Mouse (Mus musculus) 416B (cell line): ENCODE data around the gene Grin2a.
A peak's percentile ranks its signal among the peaks of the same experiment; 100 is the strongest.

Source experiments
- DNase-seq: peaks from one replicate; pipeline ENCODE4 v3.0.0; 2011; ENCODE audit warnings: low read depth

Gene Grin2a

GRCm38 (mm10) chr16:9964469-9964868 lies 30.9 kb downstream of the Grin2a start:
- peak; percentile 76 for DNase-seq

GRCm38 (mm10) chr16:9962482-9962881 lies 32.9 kb downstream of the Grin2a start:
- DNase-seq: no peak

GRCm38 (mm10) chr16:9959340-9959739 lies 36.0 kb downstream of the Grin2a start:
- no peak for DNase-seq

- DNase-seq: no peak
These were observed 41.1 kb downstream of the Grin2a start for GRCm38 (mm10) chr16:9954266-9954665.

- no peak for DNase-seq
These were observed 41.9 kb downstream of the Grin2a start for GRCm38 (mm10) chr16:9953396-9953831.

DNA sequence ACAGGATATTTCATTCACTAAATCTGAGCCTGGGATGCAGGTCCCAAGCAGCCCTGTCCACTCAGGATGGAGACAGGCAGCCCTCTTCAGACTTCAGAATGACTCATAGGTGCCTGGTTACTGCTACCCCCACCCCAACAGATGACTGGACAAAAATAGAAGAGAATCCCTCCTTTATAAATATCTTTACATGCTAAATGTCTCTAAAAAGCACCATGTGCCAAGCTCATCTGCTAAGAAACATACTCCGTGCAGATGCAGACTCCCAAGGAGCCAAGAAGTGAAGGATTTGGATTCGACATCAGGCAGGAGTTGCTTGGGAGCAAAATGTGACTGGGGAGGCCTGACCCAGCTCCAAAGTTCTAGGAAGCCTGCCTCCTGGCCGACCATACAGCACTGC lies 46.1 kb downstream of the Grin2a start:
- no peak for DNase-seq

GRCm38 (mm10) chr16:9947430-9947829 lies 47.9 kb downstream of the Grin2a start:
- no peak for DNase-seq

DNA sequence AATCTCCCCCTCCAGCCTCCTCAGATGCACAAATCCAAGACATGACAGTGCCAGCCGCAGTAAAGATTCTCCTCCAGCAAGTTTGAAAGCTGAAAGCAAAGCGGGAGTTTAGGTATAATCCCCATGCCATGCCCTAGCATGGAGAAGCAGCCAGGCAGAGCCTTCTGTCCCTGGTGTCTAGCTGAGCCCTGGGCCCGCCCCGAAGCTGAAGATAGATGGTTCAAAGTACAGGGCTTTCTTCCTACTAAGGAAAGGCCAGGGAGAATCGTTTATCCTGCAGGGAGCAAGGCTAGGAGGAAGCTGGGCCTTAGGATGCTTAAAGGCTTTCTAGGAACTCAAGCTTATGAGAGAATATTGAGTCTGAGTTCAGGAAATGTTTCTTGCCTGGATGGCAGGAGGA lies 50.5 kb downstream of the Grin2a start:
- no peak for DNase-seq

DNA sequence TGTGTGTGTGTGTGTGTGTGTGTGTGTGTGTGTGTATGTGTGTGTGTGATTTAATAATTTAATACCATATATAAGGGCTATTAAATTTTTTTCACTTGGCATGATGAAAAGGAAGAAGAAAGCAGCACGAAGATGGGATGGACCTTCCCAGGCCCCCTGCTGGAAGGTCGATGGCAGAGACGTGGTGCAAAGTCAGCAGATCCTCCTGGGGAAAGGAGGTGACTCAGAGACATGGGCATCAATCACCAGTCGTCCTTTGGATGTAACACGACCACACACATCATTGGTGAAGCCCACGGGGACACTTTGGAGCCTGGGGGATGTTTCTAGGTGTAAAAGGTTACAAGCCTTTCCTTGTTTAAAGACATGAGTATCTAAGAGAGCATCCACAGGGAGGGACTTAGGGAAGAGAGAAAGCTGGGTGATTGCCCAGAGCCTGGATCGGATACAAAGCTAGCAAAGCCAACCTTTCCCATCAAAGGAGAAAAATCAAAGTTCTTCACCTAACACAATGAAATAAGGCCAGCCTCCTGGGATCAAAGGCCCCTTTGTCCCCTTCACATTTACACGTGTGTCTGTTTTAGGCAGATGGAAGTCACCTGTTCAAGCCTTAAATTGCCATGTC lies 53.9 kb downstream of the Grin2a start:
- DNase-seq: peak; percentile 3

DNA sequence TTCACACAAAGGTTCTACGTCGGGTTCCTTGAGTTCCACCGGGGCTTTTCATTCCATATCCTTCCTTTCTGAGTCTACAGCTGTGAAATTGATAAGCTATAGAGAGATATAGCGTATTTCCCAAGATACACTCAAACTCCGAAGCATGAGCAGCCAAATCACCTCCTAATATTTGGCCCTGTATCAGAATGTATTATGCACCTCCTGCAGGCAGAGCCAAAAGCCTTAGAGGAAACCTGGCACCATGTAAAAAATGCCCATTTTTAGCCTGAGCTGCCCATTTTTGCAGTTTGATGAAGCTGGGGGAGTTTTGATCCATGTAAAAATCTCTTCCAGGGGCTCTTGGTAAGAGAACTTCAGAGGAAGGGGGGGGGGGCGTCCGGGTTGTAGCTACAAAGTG lies 54.6 kb downstream of the Grin2a start:
- DNase-seq: no peak

DNA sequence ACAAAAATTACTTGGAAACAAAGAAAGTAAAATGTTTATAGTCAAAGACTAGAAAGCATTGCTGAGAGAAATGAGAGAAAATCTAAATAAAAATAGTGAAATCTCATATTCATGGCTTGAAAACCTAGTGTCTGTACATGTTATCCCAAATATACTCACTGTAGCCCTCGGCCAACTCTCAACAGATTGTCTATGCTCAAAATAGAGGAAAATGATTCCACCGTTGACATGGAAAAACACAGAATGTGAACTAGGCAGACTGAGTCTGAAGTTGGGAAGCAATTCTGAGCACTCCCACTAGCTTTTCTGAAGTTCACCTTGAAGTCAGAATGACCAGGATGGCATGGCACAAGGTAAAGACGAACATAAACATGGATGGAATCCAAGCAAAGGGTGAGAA lies 84.7 kb downstream of the Grin2a start:
- DNase-seq: no peak

DNA sequence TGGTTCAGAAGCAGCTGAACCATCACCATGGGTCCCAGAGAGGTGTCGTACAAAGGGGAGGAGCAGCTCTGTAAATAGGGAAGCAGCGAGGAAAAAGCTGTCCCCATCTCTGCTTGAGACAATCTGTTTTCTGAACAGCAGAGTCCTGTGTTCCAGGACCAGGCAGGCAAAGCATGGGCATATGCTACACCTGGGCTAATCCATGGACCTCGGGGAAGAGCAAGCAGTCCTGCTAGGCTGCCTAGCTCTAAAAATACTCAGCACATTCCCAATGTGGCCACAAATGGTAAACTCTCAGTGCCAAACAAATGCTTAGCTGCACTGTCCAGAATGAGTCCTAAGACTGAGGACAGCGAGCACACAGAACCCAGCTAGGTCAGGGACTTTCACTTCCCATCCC lies 86.1 kb downstream of the Grin2a start:
- DNase-seq: no peak

GRCm38 (mm10) chr16:9904443-9904842 lies 90.9 kb downstream of the Grin2a start:
- no peak for DNase-seq

GRCm38 (mm10) chr16:9902680-9903463 lies 92.5 kb downstream of the Grin2a start:
- DNase-seq: no peak

DNA sequence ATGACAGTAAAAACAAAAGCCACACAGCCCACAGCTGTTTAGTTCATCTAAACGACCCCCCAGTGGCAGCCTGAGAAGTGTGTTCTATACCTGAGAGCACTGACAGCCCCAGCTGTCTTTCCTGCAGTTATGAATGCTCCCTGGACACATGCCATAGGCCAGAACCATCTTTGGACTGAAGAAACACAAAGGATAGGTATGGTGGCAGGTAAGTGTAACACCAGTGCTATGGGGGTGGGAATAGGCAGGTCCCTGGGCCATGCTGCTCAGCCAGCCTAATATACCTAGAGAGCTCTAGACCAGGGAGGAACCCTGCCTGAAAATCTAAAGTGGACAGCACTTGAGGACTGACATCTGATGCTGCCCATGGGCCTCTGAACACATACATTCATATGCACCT lies 93.9 kb downstream of the Grin2a start:
- no peak for DNase-seq

DNA sequence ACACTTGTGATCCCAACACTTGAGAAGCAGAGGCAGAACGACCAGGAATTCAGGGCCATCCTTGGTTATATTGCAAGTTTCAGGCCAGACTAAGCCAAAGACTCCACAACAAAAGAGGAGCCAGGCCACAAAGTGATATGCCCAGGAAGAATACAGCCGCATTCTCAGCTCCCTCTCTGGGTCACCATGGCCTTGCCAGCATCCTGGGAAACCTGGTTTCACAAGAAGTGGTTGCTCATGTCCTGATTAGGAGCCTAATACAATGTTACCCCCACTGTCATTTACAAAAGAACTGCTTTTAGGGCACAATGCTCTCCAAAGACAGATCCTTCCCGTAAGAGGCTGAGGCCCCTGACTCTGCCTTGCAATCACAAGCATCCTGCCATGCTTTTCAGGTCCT lies 94.4 kb downstream of the Grin2a start:
- no peak for DNase-seq

- DNase-seq: no peak
These were observed 95.2 kb downstream of the Grin2a start for GRCm38 (mm10) chr16:9900196-9900595.

- DNase-seq: no peak
These were observed 96.2 kb downstream of the Grin2a start for GRCm38 (mm10) chr16:9899176-9899575.

GRCm38 (mm10) chr16:9895581-9895980 lies 99.8 kb downstream of the Grin2a start:
- no peak for DNase-seq

DNA sequence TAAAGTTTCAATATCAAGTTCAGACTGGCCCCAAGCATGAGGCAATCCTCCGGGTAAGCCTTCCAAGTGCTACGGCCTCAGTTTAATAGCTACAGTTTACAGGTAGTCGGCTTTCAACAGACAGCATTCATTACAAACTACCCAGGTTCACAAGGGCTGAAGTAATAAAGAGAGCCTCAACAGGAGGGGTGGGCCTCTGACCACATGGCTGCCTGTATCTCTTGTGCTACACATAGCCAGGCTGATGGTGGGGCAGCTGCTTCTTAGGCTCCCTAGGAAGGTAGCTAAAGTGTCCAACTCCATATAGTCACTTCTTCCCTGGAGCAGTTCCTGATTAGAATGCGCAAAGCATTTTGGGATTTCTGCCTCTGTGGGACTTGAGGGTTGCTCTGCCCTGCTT lies 109.2 kb downstream of the Grin2a start:
- no peak for DNase-seq

- no peak for DNase-seq
These were observed 111.2 kb downstream of the Grin2a start for GRCm38 (mm10) chr16:9884141-9884540.

DNA sequence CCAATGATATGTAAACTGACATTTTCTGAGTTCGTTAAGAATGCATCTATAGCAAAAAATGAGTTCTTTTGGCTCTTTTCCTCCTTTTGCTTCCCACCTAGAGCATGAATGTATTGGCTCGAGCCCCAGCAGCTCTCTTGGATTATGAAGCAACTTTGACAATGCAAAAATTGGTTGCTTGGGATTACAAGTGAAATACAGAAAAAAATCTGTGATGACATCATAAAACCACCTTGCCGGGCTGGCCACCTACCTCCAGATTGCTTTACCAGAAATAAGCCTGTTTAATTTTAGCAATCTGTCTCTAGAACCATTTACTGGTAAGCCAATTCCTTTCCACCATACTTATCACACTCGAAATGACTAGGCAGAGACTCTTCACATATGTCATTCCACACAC lies 112.9 kb downstream of the Grin2a start:
- DNase-seq: no peak

- DNase-seq: no peak
These were observed 122.4 kb downstream of the Grin2a start for GRCm38 (mm10) chr16:9873001-9873400.

DNA sequence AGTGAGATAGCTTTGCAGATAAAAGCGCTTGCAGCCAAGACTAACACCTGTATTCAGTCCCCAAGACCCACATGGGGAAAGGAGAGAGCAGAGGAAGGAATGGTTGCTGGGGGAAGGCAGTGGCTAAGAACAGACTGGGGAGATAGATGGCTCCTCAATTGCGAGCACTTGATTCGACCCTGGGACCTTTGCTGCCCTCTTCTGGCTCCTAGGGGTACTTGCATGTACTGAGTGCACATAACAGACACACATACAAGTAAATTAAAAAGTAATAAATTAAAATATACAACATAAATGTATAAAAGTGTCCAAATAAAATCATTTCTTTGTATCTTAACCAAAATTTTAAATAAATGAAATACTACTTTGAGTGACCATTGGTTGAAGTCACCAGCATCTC lies 129.7 kb downstream of the Grin2a start:
- peak; percentile 19 for DNase-seq
